Mouse (Mus musculus) liver, adult 10 weeks (tissue): ENCODE data around the gene Pogk. TPM values are rescaled to one million over a fixed set of nuclear protein-coding genes. Genes with fewer than 3 reads are reported as not detected.

ENCODE experiments used
- polyA plus RNA-seq: library from polyadenylated mRNA; stranded (reverse); fragments of 350-450 nt; fragmentation: Illumina TruSeq; extraction: RNeasy Lipid Tissue Mini Kit (QIAGEN cat#74804); gene quantifications from one replicate; pipeline ENCODE4 v1.2.3, GENCODE M21; 2014; ENCODE audit warnings: low read depth, low replicate concordance

The Pogk gene
- 2.2 TPM for polyA plus RNA-seq

GRCm38 (mm10) chr1:166409701-166410220, at the start of gene Pogk:
Gene Pogk (minus strand): TSS chr1:166409863.

DNA sequence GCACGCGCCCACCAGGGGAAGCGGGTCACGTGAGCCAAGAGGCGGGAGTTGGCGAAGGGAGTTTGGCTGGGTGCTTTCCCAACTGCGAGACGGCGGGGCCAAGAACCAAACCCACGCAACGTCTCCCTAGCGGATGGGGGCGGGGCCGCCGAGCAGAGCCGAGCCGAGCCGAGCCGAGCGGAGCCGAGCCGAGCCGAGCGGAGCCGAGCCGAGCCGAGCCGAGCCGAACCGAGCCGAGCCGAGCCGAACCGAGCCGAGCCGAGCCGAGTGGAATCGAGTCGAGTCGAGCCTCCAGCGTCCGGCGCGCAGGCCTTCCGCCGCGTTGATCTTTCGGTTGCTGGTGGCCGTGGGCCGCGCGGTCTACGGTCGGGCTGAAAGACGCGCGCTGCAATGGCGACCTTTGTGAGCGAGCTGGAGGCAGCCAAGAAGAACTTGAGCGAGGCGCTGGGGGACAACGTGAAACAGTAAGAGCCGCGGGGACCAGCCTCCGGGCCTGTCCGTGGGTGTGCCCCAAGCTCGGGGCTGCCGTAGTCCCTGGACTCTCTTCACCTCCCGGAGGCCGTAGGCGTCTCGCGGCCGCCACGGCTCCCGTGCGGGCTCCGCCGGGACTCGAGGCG, 30.5 kb downstream of the Pogk start, which contains the start of gene Tada1:
Gene Tada1, plus strand, starts transcription at position 85 of the 617 bp plus-strand sequence.

Other genes starting within 250 kb of the Pogk start
- not detected for gene Mael, start 171.1 kb downstream of the Pogk start, polyA plus RNA-seq
- gene Ildr2, start 155.7 kb downstream of the Pogk start, polyA plus RNA-seq: 27.2 TPM
- 16.3 TPM for gene Tada1, start 30.8 kb downstream of the Pogk start, polyA plus RNA-seq
- gene Gm4846, start 87.7 kb upstream of the Pogk start, polyA plus RNA-seq: not detected
- gene Gm4847, start 237.8 kb upstream of the Pogk start, polyA plus RNA-seq: not detected